Mouse (Mus musculus): ENCODE measurements around the gene Nosip.

Nosip gene

DNA sequence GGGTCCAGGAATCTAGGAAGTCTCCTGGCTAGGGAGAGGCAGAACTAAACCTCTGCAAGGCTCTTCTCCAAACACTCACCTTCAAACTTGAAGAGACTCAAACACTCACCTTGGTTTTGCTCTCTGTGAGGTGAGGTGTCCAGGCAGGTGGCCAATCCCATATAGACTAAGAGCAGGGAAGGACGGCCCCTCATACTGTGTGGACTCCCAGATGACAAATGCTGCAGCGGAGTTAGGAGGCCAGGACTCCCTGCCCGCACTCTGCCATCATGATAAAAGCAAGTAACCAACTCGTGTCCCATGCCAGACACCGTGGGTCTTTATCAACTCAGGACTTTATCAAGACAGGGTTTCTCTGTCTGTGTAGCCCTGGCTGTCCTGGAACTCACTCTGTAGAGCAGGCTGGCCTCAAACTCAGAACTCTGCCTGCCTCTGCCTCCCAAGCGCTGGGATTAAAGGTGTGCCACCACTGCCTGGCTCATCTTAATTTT, 1.6 kb upstream of the Nosip start:
- DNase-seq: no peak

DNA sequence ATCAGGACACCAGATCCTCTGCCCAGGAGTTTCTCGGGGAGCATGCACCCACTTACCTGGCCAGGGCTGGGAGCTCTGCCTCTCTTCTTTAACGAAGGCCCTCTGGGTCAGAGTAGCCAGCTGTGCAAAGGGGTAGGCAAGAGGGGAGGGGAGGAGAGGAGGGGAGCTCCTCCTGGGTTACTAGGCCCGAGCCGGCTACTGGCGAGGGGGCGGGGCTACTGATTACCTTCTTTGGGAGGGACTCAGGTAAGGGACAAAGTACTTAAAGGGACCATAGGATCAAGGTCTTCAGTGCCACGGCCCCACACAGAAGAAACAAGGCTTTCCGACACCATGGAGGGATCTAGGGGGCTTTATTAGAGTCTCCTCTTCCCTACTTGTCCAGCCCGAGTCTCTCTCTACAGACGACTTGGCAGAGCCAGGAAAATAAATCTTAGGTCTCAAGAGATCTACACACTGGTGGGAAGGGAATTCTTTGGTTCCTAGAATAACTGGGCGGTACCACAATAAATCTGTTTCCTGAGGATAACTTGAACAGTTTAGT, 625 bp upstream of the Nosip start:
- DNase-seq: peak; percentile 85

DNA sequence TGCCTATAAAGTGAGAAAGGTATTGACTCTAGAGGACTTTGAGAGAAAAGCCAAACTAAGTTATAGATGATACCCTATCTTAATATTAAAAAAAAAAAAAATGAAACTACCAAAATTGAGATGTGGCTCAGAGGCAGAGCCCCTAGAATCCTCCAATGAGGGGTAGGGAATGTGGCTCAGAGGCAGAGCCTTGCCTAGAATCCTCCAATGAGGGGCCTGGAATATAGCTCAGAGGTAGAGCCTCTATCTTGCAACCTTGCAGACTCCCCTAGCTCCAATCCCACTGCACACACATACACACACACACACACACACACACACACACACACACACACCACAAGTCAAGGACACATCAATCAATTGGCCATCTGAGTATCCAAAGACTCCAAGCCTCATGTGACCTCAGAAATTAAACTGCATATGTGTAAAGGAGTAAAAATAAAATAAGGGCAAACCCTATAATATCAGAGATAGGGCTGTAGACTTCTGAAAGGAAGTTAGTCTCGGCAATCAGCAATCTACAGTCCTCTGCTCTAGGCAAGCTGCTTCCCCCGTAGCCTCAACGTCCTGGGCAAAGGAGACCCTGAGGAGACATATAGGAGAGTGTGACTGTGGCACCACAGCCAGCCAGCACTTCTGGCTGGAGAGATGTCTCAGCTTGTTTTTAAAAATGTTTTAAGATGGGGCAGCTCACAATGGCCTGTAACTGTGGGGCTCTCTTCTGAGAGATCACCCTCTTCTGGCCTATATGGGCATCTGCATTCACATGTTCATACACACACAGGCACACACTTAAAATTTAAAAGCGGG, 5.2 kb downstream of the Nosip start:
- DNase-seq: no peak

DNA sequence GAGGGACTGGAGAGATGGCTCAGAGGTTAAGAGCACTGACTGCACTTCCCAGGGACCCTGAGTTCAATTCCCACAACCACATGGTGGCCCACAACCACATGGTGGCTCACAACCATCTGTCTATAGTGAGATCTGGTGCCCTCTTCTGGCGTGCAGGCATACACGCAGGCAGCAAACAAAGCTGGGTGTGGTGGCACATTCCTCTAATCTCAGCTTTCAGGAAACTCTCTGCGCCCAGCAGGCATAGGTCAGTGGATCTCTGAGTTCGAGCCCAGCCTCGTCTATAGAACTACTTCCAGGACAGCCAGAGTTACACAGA, 5.7 kb downstream of the Nosip start:
- DNase-seq: peak; percentile 64

DNA sequence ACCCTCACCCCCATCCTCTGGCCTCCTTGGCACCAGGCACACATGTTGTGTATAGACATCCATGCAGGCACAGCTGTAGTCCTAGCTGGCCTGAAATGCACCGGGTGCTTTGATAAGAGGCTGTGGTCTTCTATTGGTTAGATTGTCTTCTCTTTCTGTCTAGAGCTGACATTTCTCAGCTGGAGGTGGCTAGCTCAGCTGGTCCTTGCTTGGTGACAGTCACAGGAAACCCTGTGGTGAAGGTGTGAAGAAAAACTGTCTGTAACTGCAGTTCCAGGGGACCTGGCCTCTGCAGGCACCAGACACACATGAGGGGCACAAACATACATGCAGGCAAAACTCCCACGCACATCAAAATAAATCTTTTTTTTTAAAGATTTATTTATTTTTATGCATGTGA, 7.4 kb downstream of the Nosip start:
- no peak for DNase-seq

DNA sequence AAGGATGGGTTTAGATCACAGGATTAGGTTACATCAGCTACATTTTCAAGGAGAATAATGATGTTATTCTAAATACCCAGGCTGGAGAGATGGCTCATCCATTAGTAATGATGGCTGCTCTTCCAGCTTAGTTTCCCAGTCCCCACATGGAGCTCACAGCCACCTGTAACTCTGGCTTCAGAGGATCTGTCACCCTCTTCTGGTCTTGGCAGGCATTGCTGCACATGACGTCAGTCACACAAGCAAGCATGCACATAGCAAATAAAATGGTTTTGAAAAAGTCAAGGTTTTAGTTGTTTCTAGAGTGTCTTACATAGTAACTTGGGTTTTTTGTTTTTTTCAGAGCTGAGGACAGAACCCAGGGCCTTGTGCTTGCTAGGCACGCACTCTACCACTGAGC, 10.0 kb downstream of the Nosip start:
- DNase-seq: no peak

DNA sequence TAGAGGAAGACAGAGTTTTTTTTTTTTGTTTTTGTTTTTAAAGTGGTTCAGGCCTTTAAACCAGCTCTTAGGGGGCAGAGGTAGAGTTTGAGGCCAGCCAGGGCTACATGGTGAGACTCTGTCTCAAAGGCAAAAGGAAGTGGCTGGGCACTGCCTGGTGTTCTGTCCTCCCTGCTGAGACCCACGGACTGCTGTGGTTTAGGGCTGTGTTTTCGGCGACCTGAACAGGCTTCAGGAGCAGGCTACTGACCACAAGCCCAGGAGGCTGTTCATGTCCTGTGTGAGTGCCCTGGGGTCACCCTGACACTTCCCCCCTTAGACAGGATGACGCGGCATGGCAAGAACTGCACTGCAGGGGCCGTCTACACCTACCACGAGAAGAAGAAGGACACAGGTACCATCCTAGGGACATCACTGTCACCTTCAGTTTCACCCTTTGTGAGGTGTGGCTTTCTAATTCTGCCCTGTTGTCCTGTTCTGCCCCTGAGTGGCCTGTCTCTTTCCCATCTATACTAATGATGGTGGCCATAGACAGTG, 11.0 kb downstream of the Nosip start:
- DNase-seq: no peak

DNA sequence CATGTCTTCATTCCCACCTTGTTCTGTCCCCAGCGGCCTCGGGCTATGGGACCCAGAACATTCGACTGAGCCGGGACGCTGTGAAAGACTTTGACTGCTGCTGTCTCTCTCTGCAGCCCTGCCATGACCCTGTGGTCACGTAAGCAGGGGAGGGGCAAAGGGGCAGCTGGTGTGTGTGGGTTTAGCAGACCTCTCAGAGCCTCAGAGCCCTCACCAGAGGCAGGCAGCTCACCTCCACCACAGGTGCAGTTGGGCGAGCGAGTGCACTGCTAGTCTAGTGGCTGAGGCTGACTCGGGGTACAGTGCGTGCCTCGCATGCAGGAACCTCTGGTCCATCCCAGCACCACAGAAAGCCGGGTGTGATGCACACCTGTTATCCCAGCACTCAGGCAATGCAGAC, 11.7 kb downstream of the Nosip start:
- no peak for DNase-seq

DNA sequence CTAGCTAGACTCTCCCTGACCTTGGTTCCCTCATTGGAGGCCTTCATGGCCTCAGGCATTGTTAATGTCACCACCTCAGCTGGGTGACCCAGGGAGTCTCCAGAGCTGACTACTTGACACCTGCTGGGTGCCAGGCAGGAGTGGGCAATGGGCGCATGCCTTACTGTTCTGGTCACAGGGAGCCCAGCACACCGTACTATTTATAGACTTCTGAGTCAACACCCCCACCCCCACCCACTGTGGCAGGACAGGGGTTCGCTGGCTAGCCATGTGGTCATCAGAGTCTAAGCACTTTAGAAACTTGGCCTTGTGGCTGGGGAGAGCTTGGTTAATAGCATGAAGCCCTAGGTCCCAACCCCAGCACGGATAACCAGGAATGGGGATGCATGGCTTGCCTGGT, 13.2 kb downstream of the Nosip start:
- no peak for DNase-seq

DNA sequence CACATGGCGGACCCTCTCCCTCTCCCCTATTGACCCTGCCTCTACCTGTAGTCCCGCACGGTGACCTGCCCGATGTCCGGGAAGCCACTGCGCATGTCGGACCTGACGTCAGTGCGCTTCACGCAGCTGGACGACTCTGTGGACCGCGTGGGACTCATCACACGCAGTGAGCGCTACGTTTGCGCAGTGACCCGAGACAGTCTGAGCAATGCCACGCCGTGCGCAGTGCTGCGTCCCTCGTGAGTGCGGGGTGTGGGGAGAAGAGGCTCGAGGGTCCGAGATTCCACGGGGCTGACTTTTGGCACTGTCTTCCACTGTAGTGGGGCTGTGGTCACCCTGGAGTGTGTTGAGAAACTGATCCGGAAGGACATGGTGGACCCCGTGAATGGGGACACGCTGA, 14.3 kb downstream of the Nosip start:
- DNase-seq: no peak

DNA sequence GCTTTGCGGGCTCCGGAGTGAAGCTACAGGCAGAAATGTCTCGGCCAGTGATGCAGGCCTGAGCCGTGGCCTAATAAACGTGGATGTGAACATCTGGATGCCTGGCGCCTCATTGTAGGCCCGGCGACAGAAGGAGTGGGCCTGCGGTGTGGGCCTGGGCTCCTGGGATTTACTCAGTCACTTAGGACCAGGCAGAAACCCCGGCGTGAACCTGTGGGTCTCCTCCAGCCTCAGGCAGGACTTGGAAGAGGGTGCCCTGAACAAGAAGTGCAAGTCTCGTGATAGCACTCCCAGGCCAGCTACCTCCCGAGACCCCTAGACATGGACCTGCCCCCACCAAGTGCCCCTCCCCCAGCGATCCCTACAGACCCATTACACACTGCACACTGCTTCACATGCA, 15.1 kb downstream of the Nosip start:
- DNase-seq: no peak

DNA sequence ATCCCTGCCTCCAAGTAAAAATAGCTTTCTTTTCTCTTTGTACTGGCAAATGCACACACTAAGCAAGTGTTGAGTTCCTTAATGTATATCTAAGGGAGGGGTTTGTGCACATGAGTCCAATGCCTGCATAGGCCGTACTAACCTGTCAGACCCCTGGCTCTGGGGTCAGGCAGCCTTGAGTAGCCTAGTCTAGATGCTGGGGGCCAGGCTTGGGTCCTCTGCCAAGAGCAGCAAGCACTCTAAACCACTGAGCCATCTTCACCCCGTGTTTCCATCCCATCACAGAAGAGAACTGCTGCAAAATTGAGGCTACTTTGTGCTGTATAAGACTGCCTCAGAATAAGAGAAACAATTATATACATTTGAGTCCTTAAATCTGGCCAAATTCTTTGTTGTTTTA, 15.6 kb downstream of the Nosip start:
- no peak for DNase-seq

DNA sequence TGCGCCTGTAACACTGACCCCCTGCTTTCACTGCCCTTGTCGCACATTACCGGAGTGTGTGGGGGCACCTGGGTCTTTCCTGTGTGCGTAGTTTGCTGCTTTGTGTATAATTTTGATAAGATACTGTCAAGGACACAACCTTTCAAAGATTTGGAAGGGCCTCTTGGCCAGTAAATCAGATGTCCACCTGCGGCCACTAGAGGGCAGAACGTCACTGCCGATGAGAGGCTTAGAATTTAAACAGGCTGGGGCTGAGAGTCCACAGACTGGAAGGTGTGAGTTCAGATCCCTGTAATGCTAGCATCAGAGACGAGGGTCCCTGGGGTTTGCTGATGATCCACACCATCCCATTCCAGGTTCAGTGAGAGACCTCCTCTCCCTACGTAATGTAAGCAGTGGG, 16.3 kb downstream of the Nosip start:
- DNase-seq: peak; percentile 83

DNA sequence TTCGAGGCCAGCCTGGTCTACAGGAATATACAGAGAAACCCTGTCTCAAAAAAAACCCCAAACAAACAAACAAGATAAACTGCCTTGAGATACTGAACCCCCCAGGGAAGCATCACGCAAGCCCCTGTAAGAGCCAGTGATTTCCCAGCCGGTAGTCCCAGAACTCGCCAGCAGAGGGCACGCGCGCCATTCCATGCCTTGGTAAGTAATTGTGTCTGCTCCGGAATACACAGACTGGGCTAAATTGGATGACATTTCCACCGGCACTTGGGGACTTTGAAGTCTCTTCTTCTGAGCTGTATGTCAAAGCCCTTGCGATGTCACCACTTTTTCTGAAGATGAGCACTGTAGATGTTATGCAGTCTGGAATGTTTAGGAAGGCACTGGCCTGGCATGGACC, 17.6 kb downstream of the Nosip start:
- peak; percentile 93 for DNase-seq

DNA sequence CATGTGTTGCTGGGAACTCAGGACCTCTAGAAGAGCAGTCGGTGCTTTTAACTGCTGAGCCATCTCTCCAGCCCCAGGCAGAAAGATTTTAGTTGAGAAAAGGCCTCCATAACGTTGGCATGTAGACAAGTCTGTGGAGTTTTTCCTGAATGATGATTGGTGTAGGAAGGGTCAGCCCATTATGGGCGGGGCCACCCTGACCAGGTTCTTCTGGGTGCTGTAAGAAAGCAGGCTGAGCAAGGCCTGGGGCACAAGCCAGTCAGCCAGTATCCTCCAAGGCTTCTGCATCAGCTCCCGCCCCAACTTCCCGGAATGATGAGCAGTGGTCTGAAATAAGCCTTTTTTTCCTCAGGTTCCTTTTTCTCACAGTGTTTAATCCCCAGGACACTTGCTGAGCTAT, 18.8 kb downstream of the Nosip start:
- no peak for DNase-seq

DNA sequence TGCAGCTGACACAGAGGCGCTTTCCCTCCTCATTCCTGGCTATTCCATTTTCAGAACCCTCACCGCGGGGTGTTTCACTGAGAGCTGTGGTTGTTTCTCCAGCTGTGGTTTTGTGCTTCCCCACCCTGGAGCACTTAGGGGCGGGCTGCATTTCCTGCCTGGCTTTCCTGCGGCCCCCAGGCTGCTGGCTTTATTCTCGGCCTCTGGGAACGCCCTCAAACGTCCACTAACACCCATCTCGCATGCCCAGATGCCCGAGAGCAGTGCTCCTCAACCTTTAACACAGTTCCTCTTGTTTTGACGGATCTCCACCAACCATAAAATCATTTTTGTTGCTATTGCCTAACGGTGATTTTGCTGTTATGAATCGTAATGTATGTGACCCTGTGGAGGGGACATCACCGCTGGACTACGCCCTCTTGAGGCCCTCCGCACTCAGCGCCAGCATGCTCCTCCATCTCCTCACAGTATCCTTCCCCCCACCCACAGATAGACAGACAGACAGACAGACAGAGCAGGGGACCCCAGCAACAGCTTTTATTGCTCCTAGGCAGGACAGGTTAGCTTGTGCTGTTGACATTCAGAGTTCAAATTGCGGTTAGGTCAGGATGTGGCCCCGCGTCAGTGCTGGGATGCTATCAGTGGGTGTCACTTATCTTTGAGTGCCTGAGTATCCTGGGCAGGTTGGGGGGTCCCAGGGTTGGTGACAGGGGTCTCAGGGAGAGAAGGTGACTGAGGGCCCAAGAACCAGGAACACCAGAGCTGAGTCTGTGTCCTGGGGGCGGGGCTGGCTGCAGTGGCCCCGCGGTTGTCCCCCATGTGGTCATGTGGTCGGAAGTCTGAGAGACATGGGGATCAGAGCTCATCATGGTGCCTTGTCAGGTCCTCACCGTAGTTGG, 20.4 kb downstream of the Nosip start:
- peak; percentile 73 for DNase-seq

DNA sequence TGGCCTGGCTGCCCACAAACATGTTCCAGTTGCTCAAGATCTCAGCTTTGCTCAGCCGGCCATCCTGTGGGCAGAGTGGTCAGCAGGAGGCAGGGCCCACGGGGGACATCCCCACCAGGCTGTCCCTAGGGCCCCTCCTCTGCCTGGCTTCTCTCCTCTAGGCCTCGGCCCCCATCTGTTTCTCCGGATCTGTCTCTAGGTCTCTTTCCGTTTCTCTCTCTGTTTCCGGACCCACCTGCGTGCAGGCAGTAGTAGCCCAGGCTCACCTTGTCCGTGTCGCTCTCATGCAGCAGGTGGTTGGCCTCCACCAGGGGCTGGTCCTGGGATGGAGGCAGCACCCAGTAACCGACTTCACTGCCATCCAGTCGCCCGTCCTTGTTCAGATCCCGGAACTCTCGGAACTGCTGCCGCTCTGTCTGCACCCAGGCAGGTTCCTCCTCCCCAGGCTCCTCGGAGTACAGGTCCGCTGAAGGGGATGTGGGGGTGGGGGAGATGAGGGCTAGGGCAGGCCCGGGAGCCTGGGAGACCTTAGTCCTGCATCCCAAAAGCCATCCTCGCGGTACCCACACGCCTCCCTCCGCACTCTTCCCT, 21.2 kb downstream of the Nosip start:
- no peak for DNase-seq

DNA sequence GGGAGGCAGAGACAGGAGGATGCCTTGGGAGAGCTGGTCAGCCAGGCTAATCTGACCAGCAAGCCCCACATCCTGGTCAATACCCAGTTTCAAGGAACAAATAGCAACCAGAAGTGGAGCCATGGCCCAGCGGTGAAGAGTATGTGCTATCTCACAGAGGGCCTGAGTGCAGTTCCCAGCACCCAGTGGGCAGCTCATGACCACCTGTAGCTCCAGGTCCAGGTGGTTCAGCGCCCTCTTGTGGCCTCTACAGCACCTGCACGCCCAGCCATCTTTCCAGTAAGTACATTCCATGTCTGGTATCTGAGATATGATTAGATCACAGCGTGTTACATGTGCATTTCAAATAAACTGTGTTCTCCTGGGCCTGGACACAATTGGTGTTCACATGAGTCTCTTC, 23.9 kb downstream of the Nosip start:
- no peak for DNase-seq

DNA sequence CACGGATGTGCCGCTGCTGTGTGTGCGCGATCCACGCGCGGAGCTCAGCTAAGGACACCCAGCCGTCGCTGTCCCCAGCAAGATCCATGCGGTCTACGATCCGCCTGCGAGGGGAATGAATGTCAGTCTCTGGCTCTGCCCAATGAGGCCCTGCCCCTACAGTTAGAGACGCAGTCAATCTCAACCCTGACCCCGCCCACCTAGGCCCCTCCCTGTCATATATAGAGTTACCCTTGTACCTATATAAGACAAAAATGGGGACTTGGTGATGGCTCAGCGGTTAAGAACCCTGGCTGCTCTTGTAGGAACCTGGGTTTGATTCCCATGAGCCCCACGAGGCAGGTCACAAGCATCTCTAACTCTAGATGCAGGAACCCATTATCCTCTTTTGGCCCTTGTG, 26.4 kb downstream of the Nosip start:
- no peak for DNase-seq

DNA sequence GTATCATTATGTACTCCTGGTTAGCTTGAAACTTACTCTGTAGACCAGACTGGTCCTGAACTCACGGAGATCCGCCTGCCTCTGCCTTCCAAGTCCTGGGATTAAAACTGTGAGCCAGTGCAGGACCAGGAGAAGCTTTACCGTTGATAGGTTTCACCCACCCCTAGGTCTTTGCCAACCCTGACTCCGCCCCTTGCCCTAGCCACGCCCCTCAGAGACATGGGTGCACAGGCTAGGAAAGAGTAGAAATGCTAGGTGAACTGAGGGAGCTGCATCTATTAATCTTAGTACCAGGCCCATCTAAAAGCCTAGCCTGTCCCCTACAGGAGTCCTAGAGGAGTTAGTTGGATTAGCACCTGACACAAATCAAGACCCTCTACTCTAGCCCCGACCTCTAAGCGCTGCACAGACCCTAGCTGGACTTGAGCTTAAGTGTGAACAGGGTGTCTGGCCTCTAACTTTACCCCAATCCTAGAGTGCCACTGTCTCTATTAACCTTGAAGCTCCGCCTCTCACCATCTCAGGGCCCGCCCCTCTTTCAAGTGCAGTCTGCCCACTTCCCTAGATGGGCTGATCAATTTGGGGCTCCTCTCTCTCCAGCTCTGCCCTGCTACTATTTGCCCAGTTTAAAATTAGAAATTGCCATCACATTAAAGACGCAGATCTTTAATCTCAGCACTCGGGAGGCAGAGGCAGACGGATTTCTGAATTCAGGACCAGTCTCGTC, 28.2 kb downstream of the Nosip start:
- no peak for DNase-seq

DNA sequence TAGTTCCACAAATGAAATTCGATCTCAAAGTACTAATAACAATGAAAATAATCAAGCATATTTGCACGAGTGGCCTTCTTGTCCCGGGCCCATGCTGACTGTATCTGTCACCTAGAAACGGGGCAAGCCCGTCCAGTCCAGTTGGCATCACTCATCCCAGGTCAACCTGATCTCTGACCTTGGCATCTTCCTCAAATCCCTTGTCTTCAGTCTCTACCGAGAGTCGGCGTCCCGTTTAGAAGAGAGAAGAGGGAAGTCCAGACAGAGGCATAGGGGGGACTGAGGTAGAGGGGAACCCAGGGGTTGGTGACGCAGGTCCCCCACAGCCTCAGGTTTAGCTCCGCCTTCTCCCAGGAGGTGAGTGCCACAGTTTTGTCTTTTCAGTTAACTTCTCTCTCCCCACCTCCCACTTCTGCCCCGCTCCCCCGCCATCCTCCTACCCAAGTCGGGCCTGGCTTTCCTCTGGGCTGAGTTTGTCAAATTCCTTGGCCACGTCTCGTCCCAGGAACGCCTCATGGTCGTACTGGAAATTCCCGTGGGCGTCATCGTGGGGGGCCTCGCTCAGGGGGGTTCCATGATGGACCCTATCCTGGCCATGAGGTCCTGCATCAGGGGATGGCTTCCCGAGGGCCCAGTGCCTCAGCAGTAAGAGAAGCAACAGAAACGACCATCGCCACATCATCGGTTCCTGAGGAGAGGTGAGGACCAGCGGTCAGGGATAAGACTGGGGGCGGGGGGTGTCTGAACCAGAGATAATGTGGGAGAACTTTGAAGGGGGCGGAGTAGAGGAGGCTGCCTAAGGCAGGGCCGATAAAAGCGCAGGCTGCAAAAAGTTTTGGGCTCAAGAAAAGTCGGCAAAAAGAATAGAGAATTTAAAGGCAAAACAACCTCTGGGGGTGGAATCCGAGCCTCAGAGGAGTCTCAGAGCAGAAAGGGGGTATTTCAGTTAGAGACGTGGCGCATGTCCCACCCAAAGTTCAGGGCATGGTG, 29.1 kb downstream of the Nosip start:
- peak; percentile 42 for DNase-seq

Data from kidney, postnatal 14 days (tissue).